ENCODE assay signal across 21 mouse cellular contexts in genomic region chr12:79436035-79436434, GRCm38 (mm10).
DNase-seq lines count a peak whose midpoint lies in the region; ATAC-seq and TF ChIP-seq lines count a peak whose summit lies in the region.
"Had no signal": no experiment of that assay in that cellular context is flagged by ENCODE, and none has a peak within 500 bp of the region (broad histone marks: within the 10 kb centered on the region; RNA-seq: fewer than 3 reads in every experiment).

No protein-coding gene starts in this region.

- peak overlapping the region; percentile 76; the same call in 1 of the 2 replicates for H3K27ac ChIP-seq in layer of hippocampus, adult 2 months
- H3K27ac ChIP-seq in liver, adult 2 months (replicated peaks; ENCODE audit: insufficient read depth, low read depth, low read length) = peak overlapping the region; percentile 61; the same call in 1 of the 2 replicates
- H3K27ac ChIP-seq in liver, embryonic 11.5 days (ENCODE audit: low read depth, low read length) = no peak overlapping the region
- no peak overlapping the region for H3K27ac ChIP-seq in liver, postnatal 0 days (ENCODE audit: low read depth)
- peak overlapping the region; percentile 79 for H3K27ac ChIP-seq in stomach, embryonic 16.5 days (ENCODE audit: low read length)
- H3K27ac ChIP-seq in stomach, postnatal 0 days (replicated peaks) = no peak overlapping the region

- no peak for TF ChIP-seq POLR2A in liver, adult 2 months (IDR thresholded peaks at IDR 0.05; ENCODE audit: extremely low read depth, insufficient read depth, low read length)

- 48% methylated on average over 8 of the region's 8 CpGs for WGBS in liver, adult 2 months
- 83% methylated on average over 8 of the region's 8 CpGs for WGBS in liver, embryonic 11.5 days
- WGBS in liver, postnatal 0 days (ENCODE audit: insufficient replicate concordance) = 71% methylated on average over 8 of the region's 8 CpGs
- 66% methylated on average over 8 of the region's 8 CpGs for WGBS in stomach, embryonic 16.5 days
- WGBS in stomach, postnatal 0 days = 73% methylated on average over 8 of the region's 8 CpGs

- no peaks in the 10 kb centered on the region for H3K9me3 ChIP-seq in liver, embryonic 11.5 days (ENCODE audit: control insufficient read depth, low read length)
- H3K9me3 ChIP-seq in liver, postnatal 0 days (ENCODE audit: low read length) = no peaks in the 10 kb centered on the region
- H3K9me3 ChIP-seq in stomach, embryonic 16.5 days (replicated peaks; ENCODE audit: control insufficient read depth, low read length) = no peaks in the 10 kb centered on the region
- H3K9me3 ChIP-seq in stomach, postnatal 0 days (ENCODE audit: control insufficient read depth, low read length) = no peaks in the 10 kb centered on the region
- H3K9me3 ChIP-seq: G1E had no signal

- ATAC-seq in liver, embryonic 11.5 days (replicated peaks; ENCODE audit: low FRiP score) = no peak
- ATAC-seq in liver, postnatal 0 days = peak; percentile 70
- ATAC-seq in stomach, embryonic 16.5 days (ENCODE audit: insufficient read depth, low FRiP score) = no peak
- no peak for ATAC-seq in stomach, postnatal 0 days (ENCODE audit: low FRiP score, low TSS enrichment)
- ATAC-seq: activated CD4-positive, CD25-positive, alpha-beta regulatory T cell, adult 4 months; CD4-positive, CD25-positive, alpha-beta regulatory T cell, adult 4 months; Patski had no signal

- TF ChIP-seq CTCF in layer of hippocampus, adult 2 months (conservative IDR thresholded peaks at IDR 0.05) = no peak
- no peak for TF ChIP-seq CTCF in liver, adult 2 months (IDR thresholded peaks at IDR 0.05; ENCODE audit: low read depth, low read length)
- no peak for TF ChIP-seq CTCF in liver, postnatal 0 days (IDR thresholded peaks at IDR 0.05; ENCODE audit: low read depth)
- no peak for TF ChIP-seq CTCF in stomach, postnatal 0 days (IDR thresholded peaks at IDR 0.05; ENCODE audit: low read depth)

- no peaks in the 10 kb centered on the region for H3K27me3 ChIP-seq in liver, adult 2 months (ENCODE audit: control insufficient read depth, insufficient read depth, low read length)
- no peaks in the 10 kb centered on the region for H3K27me3 ChIP-seq in liver, embryonic 11.5 days (replicated peaks; ENCODE audit: control insufficient read depth, insufficient read depth, low read length)
- no peaks in the 10 kb centered on the region for H3K27me3 ChIP-seq in liver, postnatal 0 days (ENCODE audit: insufficient read depth, low read length)
- no peaks in the 10 kb centered on the region for H3K27me3 ChIP-seq in stomach, embryonic 16.5 days (ENCODE audit: control insufficient read depth, insufficient read depth, low read length)
- H3K27me3 ChIP-seq in stomach, postnatal 0 days (ENCODE audit: control insufficient read depth, insufficient read depth, low read length) = no peaks in the 10 kb centered on the region
- H3K27me3 ChIP-seq: CH12.LX, Patski had no signal

- DNase-seq in layer of hippocampus, adult 2 months (ENCODE audit: low spot score in 2 of 2) = no peak
- no peak for DNase-seq in layer of hippocampus, postnatal 25 days (ENCODE audit: extremely low spot score in 1 of 2, low spot score in 1 of 2)
- peak; percentile 62 for DNase-seq in liver, adult 2 months (ENCODE audit: extremely low read depth, low read depth, low spot score)
- no peak for DNase-seq in liver, embryonic 11.5 days (ENCODE audit: low spot score)
- DNase-seq in liver, postnatal 0 days = no peak
- DNase-seq in liver = no peak
- no peak for DNase-seq in stomach, postnatal 0 days (ENCODE audit: low spot score)
- DNase-seq: adrenal gland, adult 8-10 months; adrenal gland, postnatal 10 days; adrenal gland, postnatal 14 days; adrenal gland, postnatal 25 days; adrenal gland, postnatal 36 days; B cell, adult 2 months; cerebellum, adult 11 months; cerebellum, adult 11-12 months had no signal

- no peaks in the 10 kb centered on the region for H3K79me2 ChIP-seq in liver, adult 2 months (ENCODE audit: control insufficient read depth, insufficient read depth, low read length)

- TF ChIP-seq EP300 in liver, postnatal 0 days (IDR thresholded peaks at IDR 0.05; ENCODE audit: low read depth) = no peak
- TF ChIP-seq EP300 in stomach, postnatal 0 days (optimal IDR thresholded peaks at IDR 0.05) = no peak

- peaks cover 3% of the 10 kb centered on the region; the same call in 1 of the 2 replicates for H3K4me1 ChIP-seq in liver, adult 2 months (ENCODE audit: control insufficient read depth, insufficient read depth, low read length)
- H3K4me1 ChIP-seq in liver, embryonic 11.5 days (replicated peaks; ENCODE audit: control insufficient read depth, insufficient read depth, low read length) = 0 out of 2 replicates have a peak, but pooled peaks cover 3% of the 10 kb centered on the region
- peaks cover 20% of the 10 kb centered on the region for H3K4me1 ChIP-seq in liver, postnatal 0 days (ENCODE audit: insufficient read depth)
- H3K4me1 ChIP-seq in stomach, embryonic 16.5 days (ENCODE audit: control insufficient read depth, insufficient read depth, low read length) = peaks cover 19% of the 10 kb centered on the region
- no peaks in the 10 kb centered on the region; the same call in none of the 2 replicates for H3K4me1 ChIP-seq in stomach, postnatal 0 days (replicated peaks; ENCODE audit: control insufficient read depth, insufficient read depth)

- no peak overlapping the region for H3K4me3 ChIP-seq in layer of hippocampus, adult 2 months
- H3K4me3 ChIP-seq in liver, adult 2 months (ENCODE audit: insufficient read depth, low read depth, low read length) = no peak overlapping the region
- no peak overlapping the region for H3K4me3 ChIP-seq in liver, embryonic 11.5 days (ENCODE audit: low read depth, low read length)
- H3K4me3 ChIP-seq in liver, postnatal 0 days (ENCODE audit: low read depth, low read length) = no peak overlapping the region
- no peak overlapping the region for H3K4me3 ChIP-seq in stomach, embryonic 16.5 days (replicated peaks; ENCODE audit: low read length)
- H3K4me3 ChIP-seq in stomach, postnatal 0 days (ENCODE audit: low read depth, low read length) = no peak overlapping the region

- H3K4me2 ChIP-seq in liver, embryonic 11.5 days = no peak overlapping the region
- no peak overlapping the region for H3K4me2 ChIP-seq in liver, postnatal 0 days (ENCODE audit: low read depth, low read length)
- no peak overlapping the region for H3K4me2 ChIP-seq in stomach, embryonic 16.5 days (ENCODE audit: low read depth, low read length)
- no peak overlapping the region for H3K4me2 ChIP-seq in stomach, postnatal 0 days (replicated peaks; ENCODE audit: low read depth)

- no peaks in the 10 kb centered on the region for H3K36me3 ChIP-seq in liver, adult 2 months (ENCODE audit: control insufficient read depth, insufficient read depth, low read length)
- H3K36me3 ChIP-seq in liver, embryonic 11.5 days (ENCODE audit: control insufficient read depth, insufficient read depth, low read length) = no peaks in the 10 kb centered on the region
- H3K36me3 ChIP-seq in liver, postnatal 0 days (replicated peaks; ENCODE audit: insufficient read depth, low read length) = no peaks in the 10 kb centered on the region
- H3K36me3 ChIP-seq in stomach, embryonic 16.5 days (ENCODE audit: control insufficient read depth, insufficient read depth, low read length) = no peaks in the 10 kb centered on the region
- H3K36me3 ChIP-seq in stomach, postnatal 0 days (ENCODE audit: control insufficient read depth, insufficient read depth, low read length) = no peaks in the 10 kb centered on the region
- H3K36me3 ChIP-seq: G1E had no signal

- no peak overlapping the region for H3K9ac ChIP-seq in liver, adult 2 months (ENCODE audit: low read depth, low read length)
- no peak overlapping the region for H3K9ac ChIP-seq in liver, embryonic 11.5 days (ENCODE audit: low read depth, low read length)
- no peak overlapping the region for H3K9ac ChIP-seq in liver, postnatal 0 days (replicated peaks)
- no peak overlapping the region for H3K9ac ChIP-seq in stomach, embryonic 16.5 days (ENCODE audit: low read length)
- H3K9ac ChIP-seq in stomach, postnatal 0 days (ENCODE audit: low read length) = no peak overlapping the region

Comparison
In these comparisons a context has a peak if more than half of its experiments do, and no peak if none do; other contexts are left out.
1. H3K27ac ChIP-seq: peak in layer of hippocampus, adult 2 months (single experiment), liver, adult 2 months (single experiment) and stomach, embryonic 16.5 days (single experiment); none in liver, embryonic 11.5 days (single experiment), liver, postnatal 0 days (single experiment) and stomach, postnatal 0 days (single experiment).